Mouse (Mus musculus) CH12.LX (cell line): ENCODE results near the gene Atg10. TPM values are rescaled to one million over a fixed set of nuclear protein-coding genes. Genes with fewer than 3 reads are reported as not detected.

Experiments
- DNase-seq: peaks from one replicate; pipeline ENCODE4 v3.0.0-alpha.2; 2013; ENCODE audit errors: extremely low read depth
- H3K27ac ChIP-seq: 2 replicates; pipeline ENCODE4 v1.5.1; 2012; ENCODE audit warnings: low read depth, mild to moderate bottlenecking, control low read depth, moderate library complexity; ENCODE audit not compliant: insufficient read depth
- H3K27me3 ChIP-seq: replicated peaks from 2 replicates; pipeline ENCODE3; 2012; ENCODE audit warnings: inconsistent platforms
- H3K36me3 ChIP-seq, 2 experiments: replicated peaks in 1 of 2; 2 replicates each; pipeline versions ENCODE3 to v1.6.1; 2012; ENCODE audit warnings: inconsistent platforms in 1 of 2, low read length in 1 of 2, mild to moderate bottlenecking in 1 of 2, mixed read lengths in 1 of 2, moderate library complexity in 1 of 2; ENCODE audit not compliant: control insufficient read depth in 1 of 2, insufficient read depth in 1 of 2
- H3K4me1 ChIP-seq, 2 experiments: 2 replicates each; pipeline ENCODE4 v1.6.1; 2012; ENCODE audit warnings: inconsistent platforms in 1 of 2, moderate library complexity in 1 of 2; ENCODE audit not compliant: insufficient read depth in 2 of 2, control insufficient read depth in 1 of 2
- H3K4me2 ChIP-seq: 2 replicates; pipeline ENCODE4 v1.6.1; 2012; ENCODE audit warnings: low read depth, mild to moderate bottlenecking, control low read depth; ENCODE audit not compliant: poor library complexity, insufficient read depth, severe bottlenecking
- H3K4me3 ChIP-seq, 3 experiments: fragments of 150-350 bp in 1 of 3; sonication (generic) in 1 of 3; replicated peaks in 1 of 3; 2 replicates each; pipeline versions ENCODE3 to v1.5.1; 2011 to 2012; ENCODE audit warnings: low read depth in 2 of 3, low read length in 2 of 3, mild to moderate bottlenecking in 2 of 3, moderate library complexity in 2 of 3, control low read depth in 1 of 3, improper control_type of control experiment in 1 of 3, inconsistent platforms in 1 of 3, mixed read lengths in 1 of 3; ENCODE audit not compliant: poor library complexity in 1 of 3
- H3K79me2 ChIP-seq: replicated peaks from 2 replicates; pipeline ENCODE4 v1.6.1; 2012; ENCODE audit warnings: mild to moderate bottlenecking, moderate library complexity; ENCODE audit not compliant: control insufficient read depth, poor library complexity, insufficient read depth, severe bottlenecking; ENCODE audit errors: extremely low read depth
- H3K9ac ChIP-seq: 2 replicates; pipeline ENCODE4 v1.6.1; 2012; ENCODE audit warnings: low read depth, mild to moderate bottlenecking, control low read depth, moderate library complexity; ENCODE audit not compliant: insufficient read depth
- H3K9me3 ChIP-seq: replicated peaks from 2 replicates; pipeline ENCODE3; 2012; ENCODE audit warnings: low read length, inconsistent platforms, mixed read lengths
- CHD1 ChIP-seq: IDR thresholded peaks from 2 replicates; pipeline ENCODE4 v1.6.1; 2012; ENCODE audit warnings: low read depth, low read length, improper control_type of control experiment, inconsistent platforms
- CHD2 ChIP-seq: IDR thresholded peaks from 2 replicates; pipeline ENCODE4 v1.6.1; 2011; ENCODE audit warnings: low read length, improper control_type of control experiment
- E2F4 ChIP-seq: IDR thresholded peaks from 2 replicates; pipeline ENCODE4 v1.6.1; 2011; ENCODE audit warnings: low read depth, low read length, improper control_type of control experiment; ENCODE audit not compliant: insufficient replicate concordance
- EP300 ChIP-seq: IDR thresholded peaks from 2 replicates; pipeline ENCODE4 v1.6.1; 2011; ENCODE audit warnings: low read length, improper control_type of control experiment
- HCFC1 ChIP-seq: IDR thresholded peaks from 2 replicates; pipeline ENCODE4 v1.6.1; 2012; ENCODE audit warnings: low read depth, mild to moderate bottlenecking, inconsistent platforms, low read length, improper control_type of control experiment
- JUND ChIP-seq: conservative IDR thresholded peaks from 2 replicates; pipeline ENCODE4 v1.6.1; 2011; ENCODE audit warnings: low read depth, low read length, improper control_type of control experiment
- KAT2A ChIP-seq: IDR thresholded peaks from 2 replicates; pipeline ENCODE4 v1.6.1; 2012; ENCODE audit warnings: low read length, improper control_type of control experiment, inconsistent platforms; ENCODE audit not compliant: insufficient replicate concordance
- MAX ChIP-seq: IDR thresholded peaks from 2 replicates; pipeline ENCODE4 v1.6.1; 2011; ENCODE audit warnings: low read length, improper control_type of control experiment
- NRF1 ChIP-seq: IDR thresholded peaks from 2 replicates; pipeline ENCODE4 v1.6.1; 2014; ENCODE audit warnings: low read depth, mild to moderate bottlenecking, inconsistent platforms, low read length, improper control_type of control experiment, moderate library complexity
- POLR2A ChIP-seq: IDR thresholded peaks from 2 replicates; pipeline ENCODE4 v1.6.1; 2011; ENCODE audit warnings: low read depth, mild to moderate bottlenecking, improper control_type of control experiment, low read length
- TBP ChIP-seq: conservative IDR thresholded peaks from 2 replicates; pipeline ENCODE4 v1.6.1; 2011; ENCODE audit warnings: low read depth, low read length, improper control_type of control experiment
- TCF12 ChIP-seq: IDR thresholded peaks from 2 replicates; pipeline ENCODE4 v1.6.1; 2014; ENCODE audit warnings: low read depth, mild to moderate bottlenecking, inconsistent platforms, low read length, improper control_type of control experiment
- USF2 ChIP-seq: conservative IDR thresholded peaks from 2 replicates; pipeline ENCODE4 v1.6.1; 2011; ENCODE audit warnings: low read depth, low read length, improper control_type of control experiment
- ZC3H11A ChIP-seq: IDR thresholded peaks from 2 replicates; pipeline ENCODE4 v1.6.1; 2012; ENCODE audit warnings: low read depth, mild to moderate bottlenecking, inconsistent platforms, low read length, improper control_type of control experiment
- ZMIZ1 ChIP-seq: IDR thresholded peaks from 2 replicates; pipeline ENCODE4 v1.6.1; 2012; ENCODE audit warnings: low read depth, mild to moderate bottlenecking, inconsistent platforms, low read length, improper control_type of control experiment
- ZNF384 ChIP-seq: IDR thresholded peaks from 2 replicates; pipeline ENCODE4 v1.6.1; 2012; ENCODE audit warnings: low read depth, low read length, improper control_type of control experiment, inconsistent platforms
- dilution Hi-C: fragments of 300-500 bp; cut with MboI; formaldehyde crosslinking; loops from 2 replicates; pipeline ENCODE4 v1.14.3; 2020; ENCODE audit warnings: low sequenced_read_pairs; ENCODE audit not compliant: extremely low pct_unique_long_range_greater_than_20kb, extremely low pct_ligation_motif_present
- in situ Hi-C: fragments of 300-500 bp; cut with MboI; formaldehyde crosslinking; loops from 3 replicates; pipeline ENCODE4 v1.14.3; 2019; ENCODE audit warnings: low sequenced_read_pairs, low pct_ligation_motif_present, low pct_unique_long_range_greater_than_20kb, mixed read lengths
- polyA plus RNA-seq: library from polyadenylated mRNA; unstranded; fragments of >175 nt; gene quantifications from 2 replicates; pipeline ENCODE4 v1.2.1, GENCODE M21; 2012; ENCODE audit warnings: low read depth; ENCODE audit not compliant: insufficient read length
- total RNA-seq, 2 experiments: library from RNA; depleted of rRNA; stranded (reverse); fragments of 300-350 nt in 1 of 2; fragments of >200 nt in 1 of 2; gene quantifications; 2 replicates each; pipeline ENCODE4 v1.2.3; 2012 to 2014

Atg10 gene
- total and polyA plus RNA-seq, 3 experiments: 3.4 to 7.2 (median 4.2) TPM

DNA sequence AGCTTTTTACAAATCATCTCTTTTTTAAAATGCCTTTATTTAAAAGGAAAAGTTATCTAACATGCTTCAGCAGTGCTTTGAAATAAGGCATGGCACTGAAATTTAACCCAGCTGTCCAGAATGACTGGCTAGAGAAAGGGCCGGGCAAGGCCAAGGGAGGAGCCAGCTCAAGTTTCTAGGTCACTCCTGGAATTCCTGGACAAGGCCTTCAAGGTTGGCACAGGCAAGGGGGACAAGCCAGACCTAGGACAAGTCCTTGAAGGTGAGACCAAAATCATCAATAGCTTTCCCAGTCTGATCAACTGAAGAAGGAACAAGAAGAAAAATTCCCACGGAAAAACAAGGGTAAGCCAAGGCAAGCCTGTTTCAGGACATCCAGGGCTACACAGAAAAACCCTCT is 63.9 kb downstream of the Atg10 start:
- Histone ChIP-seq H3K4me1 (no peaks in the 10 kb centered on the region), H3K4me3 (no peak overlapping the region), H3K79me2 (no peaks in the 10 kb centered on the region), H3K27me3 (no peaks in the 10 kb centered on the region), H3K9ac (no peak overlapping the region), H3K36me3 (no peaks in the 10 kb centered on the region), H3K27ac (no peak overlapping the region), H3K4me2 (no peak overlapping the region), H3K9me3 (no peaks in the 10 kb centered on the region)
- TF ChIP-seq ZNF384 (no peak), ZMIZ1 (no peak)
- no peak for DNase-seq
- in situ Hi-C loops: no loop called here
- dilution Hi-C loops: no loop called here

- DNase-seq: no peak
- Histone ChIP-seq H3K9me3 (no peaks in the 10 kb centered on the region), H3K9ac (no peak overlapping the region), H3K36me3 (no peaks in the 10 kb centered on the region), H3K4me3 (no peak overlapping the region), H3K79me2 (no peaks in the 10 kb centered on the region), H3K4me1 (no peaks in the 10 kb centered on the region), H3K4me2 (no peak overlapping the region), H3K27ac (no peak overlapping the region), H3K27me3 (no peaks in the 10 kb centered on the region)
- dilution Hi-C loops: no loop called here
- in situ Hi-C loops: no loop called here
- TF ChIP-seq EP300 (no peak), TBP (no peak), MAX (no peak), ZC3H11A (no peak), TCF12 (no peak), HCFC1 (no peak)
Measured at GRCm38 (mm10) chr13:91157941-91158340, 65.8 kb downstream of the Atg10 start.

GRCm38 (mm10) chr13:91157429-91157828 is 66.3 kb downstream of the Atg10 start:
- Histone ChIP-seq H3K27me3 (no peaks in the 10 kb centered on the region), H3K27ac (no peak overlapping the region), H3K4me2 (no peak overlapping the region), H3K4me3 (no peak overlapping the region), H3K79me2 (no peaks in the 10 kb centered on the region), H3K9me3 (no peaks in the 10 kb centered on the region), H3K36me3 (no peaks in the 10 kb centered on the region), H3K9ac (no peak overlapping the region), H3K4me1 (no peaks in the 10 kb centered on the region)
- TF ChIP-seq CHD1 (no peak), E2F4 (no peak), TCF12 (no peak), POLR2A (no peak), JUND (no peak), CHD2 (no peak), MAX (no peak), NRF1 (no peak), USF2 (no peak), KAT2A (no peak)
- DNase-seq: no peak
- in situ Hi-C loops (no loop called here), dilution Hi-C loops (no loop called here)
